Mouse (Mus musculus): ENCODE measurements around the gene Pip5k1b. TPM values are rescaled to one million over a fixed set of nuclear protein-coding genes. Genes with fewer than 3 reads are reported as not detected.

Pip5k1b gene
- polyA plus RNA-seq, 1 experiment from 2014 or later: 2.6 TPM

DNA sequence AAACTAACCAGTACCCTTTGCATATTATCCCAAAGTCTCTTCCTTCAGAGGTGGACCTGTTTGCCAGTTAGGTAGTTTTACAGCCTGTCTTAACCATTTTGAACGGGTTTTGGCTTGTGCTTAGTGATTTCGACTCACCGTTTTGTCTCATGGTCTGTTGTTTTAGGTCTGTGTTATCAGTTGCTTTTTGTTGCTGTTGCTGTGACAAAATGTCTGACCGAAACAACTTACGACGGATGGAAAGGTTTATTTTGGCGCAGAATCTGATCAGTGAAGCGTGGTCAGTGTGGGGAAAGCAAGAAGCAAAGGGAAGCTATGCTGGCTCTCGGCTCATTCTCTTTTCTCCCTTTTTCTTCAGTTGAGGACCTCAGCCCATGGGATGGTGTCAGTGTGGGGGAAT lies 7.3 kb downstream of the Pip5k1b start:
- Histone ChIP-seq H3K4me3 (replicated peaks; ENCODE audit: low read depth, low read length) (no peak overlapping the region), H3K27ac (no peak overlapping the region), H3K36me3 (ENCODE audit: insufficient read depth, low read length) (no peaks in the 10 kb centered on the region), H3K4me1 (replicated peaks; ENCODE audit: insufficient read depth, low read length) (no peaks in the 10 kb centered on the region), H3K9me3 (replicated peaks; ENCODE audit: low read length) (no peaks in the 10 kb centered on the region), H3K4me2 (ENCODE audit: low read length) (no peak overlapping the region), H3K27me3 (ENCODE audit: insufficient read depth, low read length) (no peaks in the 10 kb centered on the region), H3K9ac (ENCODE audit: low read depth, low read length) (no peak overlapping the region)
- DNase-seq (ENCODE audit: low spot score): no peak
- TF ChIP-seq CTCF (IDR thresholded peaks at IDR 0.05; ENCODE audit: low read depth): no peak
- ATAC-seq (replicated peaks; ENCODE audit: low FRiP score, low read depth): no peak
- 89% methylated on average over 9 of the region's 9 CpGs for WGBS

DNA sequence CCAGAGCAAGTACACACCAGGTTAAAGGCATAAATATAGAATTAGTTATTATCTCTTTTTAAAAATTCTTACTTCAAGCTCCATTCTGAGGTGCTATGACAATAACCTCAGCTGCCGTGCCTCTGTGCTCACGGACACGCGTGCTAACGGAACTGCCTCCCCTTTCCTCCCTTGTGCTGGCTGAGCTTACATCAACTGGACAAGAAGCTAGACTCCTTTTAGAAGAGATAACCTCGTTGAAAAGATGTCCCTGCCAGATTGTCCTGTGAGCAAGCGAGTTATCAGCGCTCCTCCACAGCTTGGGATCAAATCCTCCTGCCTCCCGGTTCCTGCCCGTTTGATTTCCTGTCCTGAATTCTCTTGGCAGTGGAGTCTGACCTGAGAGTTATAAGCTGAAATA lies 9.5 kb downstream of the Pip5k1b start:
- DNase-seq (ENCODE audit: low spot score) (no peak), ATAC-seq (replicated peaks; ENCODE audit: low FRiP score, low read depth) (no peak)
- WGBS: 72% methylated on average over 10 of the region's 10 CpGs
- Histone ChIP-seq H3K27ac (no peak overlapping the region), H3K4me1 (replicated peaks; ENCODE audit: insufficient read depth, low read length) (no peaks in the 10 kb centered on the region), H3K4me3 (replicated peaks; ENCODE audit: low read depth, low read length) (no peak overlapping the region), H3K4me2 (ENCODE audit: low read length) (no peak overlapping the region), H3K9me3 (replicated peaks; ENCODE audit: low read length) (no peaks in the 10 kb centered on the region), H3K9ac (ENCODE audit: low read depth, low read length) (no peak overlapping the region), H3K36me3 (ENCODE audit: insufficient read depth, low read length) (no peaks in the 10 kb centered on the region), H3K27me3 (ENCODE audit: insufficient read depth, low read length) (no peaks in the 10 kb centered on the region)
- TF ChIP-seq CTCF (IDR thresholded peaks at IDR 0.05; ENCODE audit: low read depth): no peak

DNA sequence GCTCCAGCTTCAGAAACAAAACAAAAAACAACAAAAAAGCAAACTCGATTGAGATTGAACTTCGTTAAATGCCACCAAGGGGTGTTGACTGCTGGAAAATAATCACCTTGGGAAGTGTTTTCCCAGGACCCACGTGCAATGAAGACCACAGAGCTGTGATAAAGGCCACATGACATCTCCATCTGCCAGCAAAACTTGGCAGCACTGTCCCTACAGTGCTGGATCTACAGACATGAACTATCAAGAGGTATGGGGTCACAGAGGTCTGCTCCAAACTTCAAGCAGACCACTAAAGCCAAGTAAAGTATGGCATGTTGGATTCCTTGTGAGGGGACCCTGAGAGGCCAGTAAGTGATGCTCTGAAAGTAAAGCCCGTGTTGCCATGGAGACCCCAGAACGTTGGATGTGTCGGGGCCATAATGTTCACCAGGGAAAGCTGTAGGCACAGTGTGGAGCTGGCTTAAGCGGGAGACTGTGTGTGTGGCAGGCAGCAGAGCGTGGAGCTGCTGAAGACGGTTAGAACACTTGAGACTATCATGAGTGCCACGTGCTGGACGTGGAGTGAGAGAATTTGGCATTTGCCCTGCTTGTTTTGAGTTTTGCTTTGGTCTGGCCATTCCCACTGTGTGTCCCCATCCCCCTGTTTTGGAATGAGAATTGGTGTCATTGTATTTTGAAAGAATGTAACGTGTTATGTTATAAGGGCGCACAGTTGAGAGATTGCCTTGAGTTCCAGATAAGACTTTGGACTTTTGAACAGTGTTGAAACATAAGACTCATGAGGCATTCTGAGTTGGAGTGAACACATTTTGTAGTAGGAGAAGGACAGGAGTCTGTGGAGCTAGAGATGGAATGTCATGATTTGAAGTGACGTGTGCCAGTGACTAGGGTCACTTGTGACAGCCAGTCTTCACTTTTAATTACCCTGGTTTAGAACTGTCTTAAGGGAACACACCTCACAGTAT lies 12.0 kb downstream of the Pip5k1b start:
- WGBS: 75% methylated on average over 14 of the region's 14 CpGs
- ATAC-seq (replicated peaks; ENCODE audit: low FRiP score, low read depth): no peak
- no peak overlapping the region for H3K27ac ChIP-seq
- no peaks in the 10 kb centered on the region for H3K27me3 ChIP-seq (ENCODE audit: insufficient read depth, low read length)
- no peak overlapping the region for H3K4me3 ChIP-seq (replicated peaks; ENCODE audit: low read depth, low read length)
- no peak for TF ChIP-seq CTCF (IDR thresholded peaks at IDR 0.05; ENCODE audit: low read depth)
- DNase-seq (ENCODE audit: low spot score): no peak
- H3K9ac ChIP-seq (ENCODE audit: low read depth, low read length): no peak overlapping the region
- no peaks in the 10 kb centered on the region for H3K36me3 ChIP-seq (ENCODE audit: insufficient read depth, low read length)
- no peak overlapping the region for H3K4me2 ChIP-seq (ENCODE audit: low read length)
- no peaks in the 10 kb centered on the region for H3K9me3 ChIP-seq (replicated peaks; ENCODE audit: low read length)
- no peaks in the 10 kb centered on the region for H3K4me1 ChIP-seq (replicated peaks; ENCODE audit: insufficient read depth, low read length)

DNA sequence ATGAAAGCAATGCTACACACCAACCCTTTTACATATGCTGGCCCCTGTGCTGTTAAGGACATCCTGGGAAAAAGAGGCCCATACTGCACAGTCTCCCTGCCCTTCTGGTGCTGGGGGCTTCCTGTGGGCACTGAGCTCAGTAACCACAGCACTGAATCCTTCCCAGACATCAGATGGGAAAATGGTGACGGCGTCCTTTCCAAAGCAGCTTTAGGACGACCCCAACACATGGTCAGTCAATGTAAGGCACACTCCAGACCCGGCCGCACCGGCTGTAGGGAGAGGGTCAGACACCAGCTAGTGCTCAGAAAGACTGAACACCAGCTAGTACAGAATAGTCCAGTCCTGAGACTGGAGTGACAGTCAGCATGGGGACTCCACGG lies 13.4 kb downstream of the Pip5k1b start:
- no peak for ATAC-seq (replicated peaks; ENCODE audit: low FRiP score, low read depth)

DNA sequence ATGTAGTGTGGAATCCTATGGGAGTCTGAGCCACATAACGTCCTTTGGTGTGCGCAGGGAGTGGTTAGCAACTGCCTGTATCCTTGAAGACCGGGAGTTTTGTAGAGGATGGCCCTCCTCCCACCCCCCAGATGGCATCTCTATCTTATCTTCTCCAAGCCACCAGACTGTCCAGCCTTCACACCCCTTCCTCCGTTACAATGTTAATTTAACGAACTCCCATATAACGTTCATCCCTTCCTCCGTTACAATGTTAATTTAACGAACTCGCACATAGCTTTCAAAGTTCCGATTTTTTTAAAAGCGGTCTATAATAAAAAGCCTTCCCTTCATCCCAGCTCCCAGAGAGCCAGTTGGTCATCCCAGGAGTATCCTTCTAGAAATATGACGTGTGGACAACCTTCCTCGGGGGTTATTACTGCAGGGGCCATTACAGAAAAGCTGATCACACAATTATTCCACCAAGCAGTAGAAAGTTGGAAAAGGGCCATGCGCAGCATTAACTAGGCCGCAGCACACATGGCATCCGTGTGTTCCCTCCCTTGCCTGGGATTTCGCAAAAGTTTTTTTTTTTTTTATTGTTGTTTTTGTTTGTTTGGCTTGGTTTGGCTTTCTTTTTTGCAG lies 13.9 kb downstream of the Pip5k1b start:
- WGBS: 89% methylated on average over 17 of the region's 17 CpGs
- Histone ChIP-seq H3K4me2 (ENCODE audit: low read length) (no peak overlapping the region), H3K27ac (no peak overlapping the region), H3K9ac (ENCODE audit: low read depth, low read length) (no peak overlapping the region), H3K36me3 (ENCODE audit: insufficient read depth, low read length) (no peaks in the 10 kb centered on the region), H3K27me3 (ENCODE audit: insufficient read depth, low read length) (no peaks in the 10 kb centered on the region), H3K9me3 (replicated peaks; ENCODE audit: low read length) (no peaks in the 10 kb centered on the region), H3K4me1 (replicated peaks; ENCODE audit: insufficient read depth, low read length) (no peaks in the 10 kb centered on the region), H3K4me3 (replicated peaks; ENCODE audit: low read depth, low read length) (no peak overlapping the region)
- no peak for TF ChIP-seq CTCF (IDR thresholded peaks at IDR 0.05; ENCODE audit: low read depth)
- DNase-seq (ENCODE audit: low spot score) (no peak), ATAC-seq (replicated peaks; ENCODE audit: low FRiP score, low read depth) (no peak)

More for the DNA sequence above, 13.4 kb downstream of the Pip5k1b start:
- Histone ChIP-seq H3K9ac (ENCODE audit: low read depth, low read length) (no peak overlapping the region), H3K4me3 (replicated peaks; ENCODE audit: low read depth, low read length) (no peak overlapping the region), H3K4me1 (replicated peaks; ENCODE audit: insufficient read depth, low read length) (no peaks in the 10 kb centered on the region), H3K27ac (no peak overlapping the region), H3K4me2 (ENCODE audit: low read length) (no peak overlapping the region), H3K9me3 (replicated peaks; ENCODE audit: low read length) (no peaks in the 10 kb centered on the region), H3K27me3 (ENCODE audit: insufficient read depth, low read length) (no peaks in the 10 kb centered on the region), H3K36me3 (ENCODE audit: insufficient read depth, low read length) (no peaks in the 10 kb centered on the region)
- no peak for DNase-seq (ENCODE audit: low spot score)
- WGBS: 92% methylated on average over 7 of the region's 7 CpGs
- no peak for TF ChIP-seq CTCF (IDR thresholded peaks at IDR 0.05; ENCODE audit: low read depth)

DNA sequence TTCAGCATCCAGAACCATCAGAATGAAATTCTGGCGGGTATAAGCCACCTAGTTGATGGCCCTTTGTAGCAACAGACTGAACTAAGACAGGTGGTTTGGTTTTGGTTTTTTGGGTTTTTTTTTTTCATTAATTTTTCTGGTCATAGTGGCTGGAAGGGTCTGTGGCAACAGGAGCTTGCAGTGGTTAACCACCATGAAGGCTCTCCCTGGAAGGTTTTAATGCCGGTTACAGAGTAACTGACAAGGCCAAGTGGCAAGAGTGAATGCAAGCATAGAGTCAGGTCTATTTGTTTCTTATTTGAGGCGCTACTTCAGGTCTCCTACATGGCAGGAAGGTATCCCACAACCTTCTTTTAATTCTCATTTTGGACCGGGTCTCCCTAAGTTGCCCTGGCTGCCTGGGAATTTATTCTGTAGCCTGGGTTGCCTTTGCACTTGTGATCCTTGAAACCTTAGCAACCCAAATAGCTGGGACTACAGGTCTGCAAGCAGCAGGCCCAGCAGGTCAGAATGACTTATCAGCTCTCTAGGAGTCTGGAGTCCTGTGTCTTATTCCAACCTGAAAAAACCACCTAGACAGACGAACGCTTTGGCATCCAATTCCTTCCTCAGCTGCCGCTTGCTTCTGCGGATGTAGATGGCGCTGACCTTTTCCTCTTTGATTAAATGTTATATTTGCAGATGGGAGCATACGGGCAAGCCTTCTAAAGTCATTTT lies 14.6 kb downstream of the Pip5k1b start:
- no peak for TF ChIP-seq CTCF (IDR thresholded peaks at IDR 0.05; ENCODE audit: low read depth)
- H3K4me2 ChIP-seq (ENCODE audit: low read length): no peak overlapping the region
- no peak overlapping the region for H3K9ac ChIP-seq (ENCODE audit: low read depth, low read length)
- no peaks in the 10 kb centered on the region for H3K4me1 ChIP-seq (replicated peaks; ENCODE audit: insufficient read depth, low read length)
- no peak overlapping the region for H3K4me3 ChIP-seq (replicated peaks; ENCODE audit: low read depth, low read length)
- no peaks in the 10 kb centered on the region for H3K9me3 ChIP-seq (replicated peaks; ENCODE audit: low read length)
- H3K36me3 ChIP-seq (ENCODE audit: insufficient read depth, low read length): no peaks in the 10 kb centered on the region
- ATAC-seq (replicated peaks; ENCODE audit: low FRiP score, low read depth) (no peak), DNase-seq (ENCODE audit: low spot score) (no peak)
- WGBS: 87% methylated on average over 10 of the region's 10 CpGs
- H3K27ac ChIP-seq: no peak overlapping the region
- H3K27me3 ChIP-seq (ENCODE audit: insufficient read depth, low read length): no peaks in the 10 kb centered on the region

Data from kidney, postnatal 0 days (tissue).